Mouse (Mus musculus) C2C12 (cell line): ENCODE data around the gene Grifin. TPM values are rescaled to one million over a fixed set of nuclear protein-coding genes. Genes with fewer than 3 reads are reported as not detected.

Experiments
- H3K27me3 ChIP-seq: one replicate; pipeline ENCODE4 v1.6.1; 2011; ENCODE audit not compliant: control insufficient read depth, insufficient read depth, insufficient read length
- H3K36me3 ChIP-seq: one replicate; pipeline ENCODE4 v1.6.1; 2011; ENCODE audit not compliant: control insufficient read depth, insufficient read depth
- H3K4me3 ChIP-seq: one replicate; pipeline ENCODE4 v1.5.1; 2011; ENCODE audit warnings: mild to moderate bottlenecking, control low read depth; ENCODE audit not compliant: poor library complexity, insufficient read depth, severe bottlenecking
- H3K79me2 ChIP-seq: one replicate; pipeline ENCODE4 v1.6.1; 2011; ENCODE audit not compliant: control insufficient read depth, insufficient read depth
- H3K79me3 ChIP-seq: one replicate; pipeline ENCODE4 v1.6.1; 2011; ENCODE audit warnings: low read depth, control low read depth
- H3ac ChIP-seq: one replicate; pipeline ENCODE3; 2011; ENCODE audit warnings: low read depth; ENCODE audit not compliant: control insufficient read depth, insufficient read length
- CEBPB ChIP-seq: IDR thresholded peaks from one replicate; pipeline ENCODE4 v1.6.1; 2011; ENCODE audit warnings: low read depth, mild to moderate bottlenecking, control low read depth, moderate library complexity
- CTCF ChIP-seq: IDR thresholded peaks from one replicate; pipeline ENCODE4 v1.5.1; 2011; ENCODE audit not compliant: control insufficient read depth, insufficient read depth, insufficient read length
- FOSL1 ChIP-seq: IDR thresholded peaks from one replicate; pipeline ENCODE4 v1.8.0; 2011; ENCODE audit warnings: mild to moderate bottlenecking, low read length; ENCODE audit not compliant: poor library complexity, insufficient read depth, severe bottlenecking
- MAX ChIP-seq: IDR thresholded peaks from one replicate; pipeline ENCODE4 v1.6.1; 2011; ENCODE audit warnings: mild to moderate bottlenecking, control low read depth
- MYOD1 ChIP-seq: IDR thresholded peaks from one replicate; pipeline ENCODE4 v1.6.1; 2011; ENCODE audit warnings: low read depth; ENCODE audit not compliant: control insufficient read depth, insufficient read length
- MYOG ChIP-seq: IDR thresholded peaks from one replicate; pipeline ENCODE4 v1.6.1; 2011; ENCODE audit not compliant: control insufficient read depth, insufficient read length; ENCODE audit errors: extremely low read depth
- USF1 ChIP-seq: IDR thresholded peaks from one replicate; pipeline ENCODE4 v1.6.1; 2011; ENCODE audit warnings: low read depth, mild to moderate bottlenecking, control low read depth, moderate library complexity
- polyA plus RNA-seq: library from polyadenylated mRNA; unstranded; fragments of >200 nt; fragmentation: generic; extraction: Trizol; gene quantifications from one replicate; pipeline ENCODE4 v1.2.1, GENCODE M21; 2012; ENCODE audit warnings: missing spikeins

Gene Grifin
- polyA plus RNA-seq, 1 experiment = not detected

GRCm38 (mm10) chr5:140567751-140568150 lies 2.9 kb upstream of the Grifin start:
- no peak overlapping the region for H3K4me3 ChIP-seq
- no peak overlapping the region for H3ac ChIP-seq
- no peaks in the 10 kb centered on the region for H3K79me2 ChIP-seq
- no peaks in the 10 kb centered on the region for H3K79me3 ChIP-seq
- TF ChIP-seq FOSL1 (no peak), USF1 (no peak), MAX (no peak), CTCF (no peak), MYOD1 (no peak), CEBPB (no peak), MYOG (no peak)
- H3K27me3 ChIP-seq = peaks cover 7% of the 10 kb centered on the region
- H3K36me3 ChIP-seq = no peaks in the 10 kb centered on the region

- H3K27me3 ChIP-seq = peaks cover 7% of the 10 kb centered on the region
- no peak overlapping the region for H3K4me3 ChIP-seq
- no peaks in the 10 kb centered on the region for H3K36me3 ChIP-seq
- H3ac ChIP-seq = no peak overlapping the region
- no peaks in the 10 kb centered on the region for H3K79me3 ChIP-seq
- TF ChIP-seq CTCF (no peak), CEBPB (no peak), MAX (no peak), USF1 (no peak), MYOG (no peak), FOSL1 (no peak), MYOD1 (no peak)
- H3K79me2 ChIP-seq = no peaks in the 10 kb centered on the region
Observed at GRCm38 (mm10) chr5:140567321-140567720, 2.5 kb upstream of the Grifin start.

GRCm38 (mm10) chr5:140566271-140566670 lies 1.4 kb upstream of the Grifin start:
- H3K79me2 ChIP-seq = no peaks in the 10 kb centered on the region
- no peak overlapping the region for H3K4me3 ChIP-seq
- H3K27me3 ChIP-seq = peaks cover 7% of the 10 kb centered on the region
- H3K79me3 ChIP-seq = no peaks in the 10 kb centered on the region
- H3K36me3 ChIP-seq = no peaks in the 10 kb centered on the region
- no peak for TF ChIP-seq USF1
- no peak for TF ChIP-seq MYOD1
- no peak for TF ChIP-seq CTCF
- TF ChIP-seq CEBPB = no peak
- no peak for TF ChIP-seq FOSL1
- no peak for TF ChIP-seq MYOG
- no peak for TF ChIP-seq MAX
- no peak overlapping the region for H3ac ChIP-seq

- TF ChIP-seq FOSL1 = no peak
- TF ChIP-seq USF1 = no peak
- TF ChIP-seq CTCF = peak; percentile 52
- no peak for TF ChIP-seq MYOG
- no peak for TF ChIP-seq MYOD1
- TF ChIP-seq MAX = no peak
- no peak for TF ChIP-seq CEBPB
- peaks cover 7% of the 10 kb centered on the region for H3K27me3 ChIP-seq
- no peak overlapping the region for H3K4me3 ChIP-seq
- no peaks in the 10 kb centered on the region for H3K36me3 ChIP-seq
- no peaks in the 10 kb centered on the region for H3K79me2 ChIP-seq
- H3ac ChIP-seq = no peak overlapping the region
- H3K79me3 ChIP-seq = no peaks in the 10 kb centered on the region
Observed at GRCm38 (mm10) chr5:140565856-140566255, 985 bp upstream of the Grifin start.

- TF ChIP-seq USF1 = no peak
- no peak for TF ChIP-seq CTCF
- no peak for TF ChIP-seq MYOD1
- TF ChIP-seq MAX = no peak
- TF ChIP-seq CEBPB = no peak
Observed at GRCm38 (mm10) chr5:140565451-140565850, 580 bp upstream of the Grifin start.

GRCm38 (mm10) chr5:140562601-140563000 lies 2.3 kb downstream of the Grifin start:
- Histone ChIP-seq H3ac (no peak overlapping the region), H3K79me2 (no peaks in the 10 kb centered on the region), H3K27me3 (peaks cover 8% of the 10 kb centered on the region), H3K79me3 (no peaks in the 10 kb centered on the region), H3K4me3 (no peak overlapping the region), H3K36me3 (no peaks in the 10 kb centered on the region)
- TF ChIP-seq USF1 (no peak), MYOG (no peak), MYOD1 (no peak), CEBPB (no peak), FOSL1 (no peak), MAX (no peak), CTCF (no peak)

More at GRCm38 (mm10) chr5:140565451-140565850, 580 bp upstream of the Grifin start:
- Histone ChIP-seq H3K79me3 (no peaks in the 10 kb centered on the region), H3K36me3 (no peaks in the 10 kb centered on the region), H3ac (no peak overlapping the region), H3K27me3 (peaks cover 7% of the 10 kb centered on the region), H3K79me2 (no peaks in the 10 kb centered on the region), H3K4me3 (no peak overlapping the region)
